Mouse (Mus musculus): Measurements from ENCODE around the gene L2hgdh.

L2hgdh gene

GRCm38 (mm10) chr12:69729246-69729645 lies 4.6 kb upstream of the L2hgdh start:
- DNase-seq (ENCODE audit: low spot score), result no peak

GRCm38 (mm10) chr12:69724018-69724710 lies 509 bp downstream of the L2hgdh start:
- no peak for DNase-seq (ENCODE audit: low spot score)

- DNase-seq (ENCODE audit: low spot score), result no peak
Observed at GRCm38 (mm10) chr12:69723376-69723775, 1.3 kb downstream of the L2hgdh start.

- DNase-seq (ENCODE audit: low spot score), result no peak
Observed at GRCm38 (mm10) chr12:69722857-69723256, 1.8 kb downstream of the L2hgdh start.

GRCm38 (mm10) chr12:69713628-69714027 lies 11.0 kb downstream of the L2hgdh start:
- DNase-seq (ENCODE audit: low spot score), result no peak

- no peak for DNase-seq (ENCODE audit: low spot score)
Observed at GRCm38 (mm10) chr12:69704799-69705458, 19.7 kb downstream of the L2hgdh start.

GRCm38 (mm10) chr12:69698352-69698751 lies 26.3 kb downstream of the L2hgdh start:
- no peak for DNase-seq (ENCODE audit: low spot score)

GRCm38 (mm10) chr12:69696746-69697145 lies 27.9 kb downstream of the L2hgdh start:
- peak; percentile 30 for DNase-seq (ENCODE audit: low spot score)

- no peak for DNase-seq (ENCODE audit: low spot score)
Observed at GRCm38 (mm10) chr12:69693471-69693870, 31.2 kb downstream of the L2hgdh start.

GRCm38 (mm10) chr12:69690714-69691113 lies 34.0 kb downstream of the L2hgdh start:
- no peak for DNase-seq (ENCODE audit: low spot score)

GRCm38 (mm10) chr12:69689094-69689493 lies 35.6 kb downstream of the L2hgdh start:
- no peak for DNase-seq (ENCODE audit: low spot score)

- DNase-seq (ENCODE audit: low spot score), result no peak
Observed at GRCm38 (mm10) chr12:69688368-69688767, 36.3 kb downstream of the L2hgdh start.

- peak; percentile 68 for DNase-seq (ENCODE audit: low spot score)
Observed at GRCm38 (mm10) chr12:69683537-69683936, 41.1 kb downstream of the L2hgdh start.

GRCm38 (mm10) chr12:69682788-69683419 lies 41.8 kb downstream of the L2hgdh start:
- no peak for DNase-seq (ENCODE audit: low spot score)

- peak; percentile 76 for DNase-seq (ENCODE audit: low spot score)
Observed at GRCm38 (mm10) chr12:69682065-69682787, 42.4 kb downstream of the L2hgdh start.

- DNase-seq (ENCODE audit: low spot score), result peak; percentile 66
Observed at GRCm38 (mm10) chr12:69681566-69682061, 43.1 kb downstream of the L2hgdh start, which contains the start of gene Sos2. Sos2 (minus strand) TSS chr12:69681852.

- peak; percentile 54 for DNase-seq (ENCODE audit: low spot score)
Observed at GRCm38 (mm10) chr12:69680635-69681565, 43.8 kb downstream of the L2hgdh start.

GRCm38 (mm10) chr12:69676157-69676556 lies 48.5 kb downstream of the L2hgdh start:
- DNase-seq (ENCODE audit: low spot score), result no peak

- DNase-seq (ENCODE audit: low spot score), result no peak
Observed at GRCm38 (mm10) chr12:69674576-69675537, 49.8 kb downstream of the L2hgdh start.

GRCm38 (mm10) chr12:69674176-69674575 lies 50.5 kb downstream of the L2hgdh start:
- DNase-seq (ENCODE audit: low spot score), result no peak
